Mouse (Mus musculus) ES-Bruce4 (cell line): ENCODE results near the gene Nek9. TPM values are rescaled to one million over a fixed set of nuclear protein-coding genes. Genes with fewer than 3 reads are reported as not detected.

ENCODE experiments used
- H3K27ac ChIP-seq: 2 replicates; pipeline ENCODE4 v1.5.1; 2012; ENCODE audit warnings: low read length, inconsistent platforms; ENCODE audit not compliant: insufficient read depth
- H3K27me3 ChIP-seq: 2 replicates; pipeline ENCODE4 v1.6.1; 2012; ENCODE audit warnings: mild to moderate bottlenecking, low read length, inconsistent platforms; ENCODE audit not compliant: control insufficient read depth, poor library complexity, insufficient read depth, severe bottlenecking
- H3K36me3 ChIP-seq: 2 replicates; pipeline ENCODE4 v1.6.1; 2012; ENCODE audit warnings: inconsistent platforms, mild to moderate bottlenecking, low read length, moderate library complexity; ENCODE audit not compliant: control insufficient read depth, poor library complexity, insufficient read depth, severe bottlenecking
- H3K4me1 ChIP-seq: one replicate; pipeline ENCODE4 v1.8.1; 2011; ENCODE audit warnings: low read length; ENCODE audit not compliant: control insufficient read depth, insufficient read depth
- H3K4me3 ChIP-seq: 2 replicates; pipeline ENCODE4 v1.5.1; 2011; ENCODE audit warnings: low read depth, mild to moderate bottlenecking, low read length
- H3K9ac ChIP-seq: 2 replicates; pipeline ENCODE4 v1.6.1; 2012; ENCODE audit warnings: low read depth, mild to moderate bottlenecking, inconsistent platforms; ENCODE audit not compliant: poor library complexity, severe bottlenecking
- H3K9me3 ChIP-seq: replicated peaks from 2 replicates; pipeline ENCODE4 v1.6.1; 2012; ENCODE audit warnings: mild to moderate bottlenecking, low read length, inconsistent platforms; ENCODE audit not compliant: control insufficient read depth, poor library complexity, insufficient read depth, severe bottlenecking
- CTCF ChIP-seq: IDR thresholded peaks from one replicate; pipeline ENCODE4 v1.8.1; 2011; ENCODE audit warnings: low read depth, low read length
- EP300 ChIP-seq: IDR thresholded peaks from 2 replicates; pipeline ENCODE4 v1.6.1; 2011; ENCODE audit warnings: low read depth, low read length; ENCODE audit not compliant: insufficient read depth
- POLR2A ChIP-seq: IDR thresholded peaks from one replicate; pipeline ENCODE4 v1.8.1; 2011; ENCODE audit warnings: low read length; ENCODE audit not compliant: insufficient read depth
- polyA plus RNA-seq: library from polyadenylated mRNA; stranded (reverse); fragments of >200 nt; gene quantifications from 2 replicates; pipeline ENCODE4 v1.2.4, GENCODE M21; 2011; ENCODE audit warnings: low read depth; ENCODE audit not compliant: missing spikeins, insufficient read depth, insufficient read length

Nek9 gene
- polyA plus RNA-seq, 1 experiment: 43.2 TPM

- Histone ChIP-seq H3K4me1 (no peaks in the 10 kb centered on the region), H3K27me3 (no peaks in the 10 kb centered on the region), H3K9ac (no peak overlapping the region), H3K27ac (no peak overlapping the region), H3K9me3 (no peaks in the 10 kb centered on the region), H3K36me3 (peaks cover 2% of the 10 kb centered on the region; the same call in 1 of the 2 replicates), H3K4me3 (no peak overlapping the region)
- TF ChIP-seq EP300: no peak
- no peak for TF ChIP-seq POLR2A
- no peak for TF ChIP-seq CTCF
These were observed 82.9 kb downstream of the Nek9 start for GRCm38 (mm10) chr12:85256074-85256751.

- H3K9me3 ChIP-seq: peaks cover 5% of the 10 kb centered on the region
- TF ChIP-seq EP300 (no peak), CTCF (no peak), POLR2A (no peak)
These were observed 87.1 kb downstream of the Nek9 start for GRCm38 (mm10) chr12:85252083-85252482.

More at GRCm38 (mm10) chr12:85252083-85252482, 87.1 kb downstream of the Nek9 start:
- no peak overlapping the region for H3K27ac ChIP-seq
- no peak overlapping the region for H3K9ac ChIP-seq
- no peak overlapping the region for H3K4me3 ChIP-seq
- H3K27me3 ChIP-seq: no peaks in the 10 kb centered on the region
- no peaks in the 10 kb centered on the region for H3K36me3 ChIP-seq
- H3K4me1 ChIP-seq: no peaks in the 10 kb centered on the region

Other genes with a start within 250 kb of the Nek9 start
- 0.62 and 0.73 TPM in 2 replicates for gene Prox2, start 228.6 kb downstream of the Nek9 start, polyA plus RNA-seq
- gene Dlst, start 228.5 kb downstream of the Nek9 start, polyA plus RNA-seq: 139 and 147 TPM in 2 replicates
- gene Rps6kl1, start 188.1 kb downstream of the Nek9 start, polyA plus RNA-seq: 3.0 and 3.8 TPM in 2 replicates
- gene Pgf, start 161.6 kb downstream of the Nek9 start, polyA plus RNA-seq: 5.5 and 5.8 TPM in 2 replicates
- gene Eif2b2, start 119.9 kb downstream of the Nek9 start, polyA plus RNA-seq: 58.0 and 71.6 TPM in 2 replicates
- 13.1 and 15.7 TPM in 2 replicates for gene Mlh3, start 68.8 kb downstream of the Nek9 start, polyA plus RNA-seq
- gene Acyp1, start 50.9 kb downstream of the Nek9 start, polyA plus RNA-seq: 47.1 and 53.7 TPM in 2 replicates
- gene Zc2hc1c, start 50.8 kb downstream of the Nek9 start, polyA plus RNA-seq: 0.84 and 0.88 TPM in 2 replicates
- gene Tmed10, start 35.5 kb upstream of the Nek9 start, polyA plus RNA-seq: 174 and 184 TPM in 2 replicates
- 4.8 and 7.3 TPM in 2 replicates for gene Fos, start 134.5 kb upstream of the Nek9 start, polyA plus RNA-seq